Mouse (Mus musculus) cerebellum, adult 2 months (tissue): Measurements from ENCODE around the gene Fam71a.

ENCODE experiments used
- CTCF ChIP-seq: fragments of 200-500 bp; IDR thresholded peaks from 2 replicates; pipeline ENCODE4 v1.5.1; 2011; ENCODE audit warnings: low read depth, mild to moderate bottlenecking, control low read depth, low read length, moderate library complexity, borderline replicate concordance; ENCODE audit not compliant: insufficient read depth
- POLR2A ChIP-seq: fragments of 200-500 bp; IDR thresholded peaks from 2 replicates; pipeline ENCODE4 v1.6.1; 2011; ENCODE audit warnings: low read length, control low read depth, borderline replicate concordance; ENCODE audit not compliant: insufficient read depth

DNA sequence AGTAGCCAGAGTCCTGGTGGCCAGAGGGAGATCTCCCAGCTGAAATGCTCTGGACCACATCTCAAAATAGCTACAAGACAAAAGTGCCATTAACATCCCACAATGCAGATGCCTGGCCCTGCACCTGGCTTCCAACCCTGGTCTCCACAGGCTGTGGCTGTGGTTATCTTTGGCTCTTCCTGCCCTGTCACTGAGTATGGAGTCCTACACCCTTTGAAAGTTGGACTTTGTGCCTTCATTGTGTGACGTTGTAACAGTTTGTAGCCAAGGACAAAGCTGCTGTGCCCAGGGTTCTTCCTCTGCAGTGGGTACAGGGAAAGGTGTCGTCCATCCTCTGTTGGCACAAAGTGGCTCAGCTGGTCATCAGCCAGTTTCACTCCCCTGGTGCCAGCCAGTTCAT, 5.8 kb upstream of the Fam71a start:
- TF ChIP-seq CTCF (no peak), POLR2A (no peak)
